In genomic region chr12:77666411-77666810, GRCm38 (mm10) we compare ENCODE assay signal across 14 mouse cellular contexts.
DNase-seq lines count a peak whose midpoint lies in the region; ATAC-seq and TF ChIP-seq lines count a peak whose summit lies in the region.
"Had no signal": no experiment of that assay in that cellular context is flagged by ENCODE, and none has a peak within 500 bp of the region (broad histone marks: within the 10 kb centered on the region; RNA-seq: fewer than 3 reads in every experiment).

No protein-coding gene starts in this region.

- peak; percentile 19; the same call in 1 of the 2 replicates for ATAC-seq in forebrain, embryonic 13.5 days
- no peak for ATAC-seq in forebrain, embryonic 16.5 days
- ATAC-seq: intestine, postnatal 0 days had no signal

- H3K4me3 ChIP-seq in forebrain, embryonic 13.5 days: no peak overlapping the region
- no peak overlapping the region for H3K4me3 ChIP-seq in forebrain, embryonic 16.5 days (replicated peaks; ENCODE audit: low read length)
- no peak overlapping the region for H3K4me3 ChIP-seq in lung, adult 2 months (replicated peaks; ENCODE audit: extremely low read depth, low read depth, low read length)
- H3K4me3 ChIP-seq: heart, embryonic 13.5 days; midbrain, embryonic 12.5 days; myocyte had no signal

- H3K9ac ChIP-seq in forebrain, embryonic 13.5 days: no peak overlapping the region
- H3K9ac ChIP-seq in forebrain, embryonic 16.5 days (replicated peaks; ENCODE audit: low read depth, low read length): no peak overlapping the region
- H3K9ac ChIP-seq: heart, embryonic 13.5 days; liver, embryonic 14.5 days; midbrain, embryonic 12.5 days had no signal

- peak; percentile 3 for DNase-seq in lung, postnatal 36 days
- DNase-seq in lung, adult 2 months: no peak
- DNase-seq in 416B (ENCODE audit: low read depth) (peak; percentile 5), ZHBTc4 (ENCODE audit: low read depth, low spot score) (peak; percentile 6)
- DNase-seq in adrenal gland, adult (ENCODE audit: inconsistent age in 2 of 2, low spot score in 1 of 2): no peak
- no peak for DNase-seq in kidney, adult 9 months
- DNase-seq: kidney, postnatal 14 days had no signal

- no peaks in the 10 kb centered on the region for H3K36me3 ChIP-seq in forebrain, embryonic 13.5 days (ENCODE audit: poor library complexity, severe bottlenecking)
- H3K36me3 ChIP-seq in forebrain, embryonic 16.5 days (ENCODE audit: control insufficient read depth, insufficient read depth): no peaks in the 10 kb centered on the region
- H3K36me3 ChIP-seq: heart, embryonic 13.5 days; midbrain, embryonic 12.5 days had no signal

- H3K27ac ChIP-seq in forebrain, embryonic 13.5 days: no peak overlapping the region
- H3K27ac ChIP-seq in forebrain, embryonic 16.5 days (ENCODE audit: low read length): no peak overlapping the region
- H3K27ac ChIP-seq: heart, embryonic 13.5 days; liver, embryonic 14.5 days; midbrain, embryonic 12.5 days had no signal

- no peak for TF ChIP-seq POLR2A in lung, adult 2 months (IDR thresholded peaks at IDR 0.05; ENCODE audit: borderline replicate concordance, extremely low read depth, low read depth, low read length)

- 57% methylated on average over 8 of the region's 8 CpGs for WGBS in forebrain, embryonic 13.5 days
- WGBS in forebrain, embryonic 16.5 days: 51% methylated on average over 8 of the region's 8 CpGs
- WGBS in lung, adult 2 months: 51% methylated on average over 8 of the region's 8 CpGs

- no peaks in the 10 kb centered on the region for H3K9me3 ChIP-seq in forebrain, embryonic 13.5 days (replicated peaks)
- no peaks in the 10 kb centered on the region for H3K9me3 ChIP-seq in forebrain, embryonic 16.5 days (ENCODE audit: control insufficient read depth, low read length)
- H3K9me3 ChIP-seq: heart, embryonic 13.5 days; midbrain, embryonic 12.5 days had no signal

- 0 out of 2 replicates have a peak, but pooled peaks cover 3% of the 10 kb centered on the region for H3K27me3 ChIP-seq in forebrain, embryonic 13.5 days
- H3K27me3 ChIP-seq in forebrain, embryonic 16.5 days (replicated peaks; ENCODE audit: control insufficient read depth, insufficient read depth, low read length): no peaks in the 10 kb centered on the region

- no peak for TF ChIP-seq CTCF in lung, adult 2 months (IDR thresholded peaks at IDR 0.05; ENCODE audit: insufficient read depth, low read length)

- H3K4me1 ChIP-seq in forebrain, embryonic 13.5 days: peaks cover 4% of the 10 kb centered on the region; the same call in 1 of the 2 replicates
- H3K4me1 ChIP-seq in forebrain, embryonic 16.5 days (replicated peaks; ENCODE audit: control insufficient read depth, insufficient read depth, low read length): 0 out of 2 replicates have a peak, but pooled peaks cover 3% of the 10 kb centered on the region
- no peaks in the 10 kb centered on the region for H3K4me1 ChIP-seq in lung, adult 2 months (ENCODE audit: control insufficient read depth, insufficient read depth, low read length)

- H3K4me2 ChIP-seq in forebrain, embryonic 13.5 days: no peak overlapping the region
- no peak overlapping the region for H3K4me2 ChIP-seq in forebrain, embryonic 16.5 days (ENCODE audit: low read length)
- H3K4me2 ChIP-seq: heart, embryonic 13.5 days; midbrain, embryonic 12.5 days had no signal

Comparison
In these comparisons a context has a peak if more than half of its experiments do, and no peak if none do; other contexts are left out.
1. DNase-seq: peak in lung, postnatal 36 days (single experiment), 416B (single experiment) and ZHBTc4 (single experiment); none in lung, adult 2 months (single experiment), adrenal gland, adult (0 of 2) and kidney, adult 9 months (single experiment).